Mouse (Mus musculus) forebrain, postnatal 0 days (tissue): Measurements from ENCODE around the gene H6pd. TPM values are rescaled to one million over a fixed set of nuclear protein-coding genes. Genes with fewer than 3 reads are reported as not detected.

Source experiments
- ATAC-seq: fragments of 200-750 bp; cut with Nextera tagmentation; 2 replicates; pipeline ENCODE4 v1.8.0; 2017; ENCODE audit warnings: mild to moderate bottlenecking, moderate library complexity
- DNase-seq: peaks from one replicate; pipeline ENCODE4 v3.0.0-alpha.2; 2015
- H3K27ac ChIP-seq: fragments of 300-500 bp; sonication (generic); 2 replicates; pipeline ENCODE4 v1.5.1; 2014; ENCODE audit warnings: low read depth, mild to moderate bottlenecking, antibody characterized with exemption, low read length, moderate library complexity, mixed read lengths
- H3K27me3 ChIP-seq: fragments of 300-500 bp; sonication (generic); 2 replicates; pipeline ENCODE4 v1.6.1; 2014; ENCODE audit warnings: mild to moderate bottlenecking, low read length, mixed read lengths; ENCODE audit not compliant: insufficient read depth
- H3K36me3 ChIP-seq: fragments of 300-500 bp; sonication (generic); 2 replicates; pipeline ENCODE4 v1.6.1; 2014; ENCODE audit warnings: mild to moderate bottlenecking, moderate library complexity; ENCODE audit not compliant: insufficient read depth
- H3K4me1 ChIP-seq: fragments of 300-500 bp; sonication (generic); 2 replicates; pipeline ENCODE4 v1.6.1; 2014; ENCODE audit warnings: antibody characterized with exemption; ENCODE audit not compliant: insufficient read depth
- H3K4me2 ChIP-seq: fragments of 300-500 bp; sonication (generic); 2 replicates; pipeline ENCODE4 v1.6.1; 2014; ENCODE audit warnings: low read depth, mild to moderate bottlenecking, moderate library complexity
- H3K4me3 ChIP-seq: fragments of 300-500 bp; sonication (generic); 2 replicates; pipeline ENCODE4 v1.5.1; 2014; ENCODE audit warnings: low read depth, low read length, mixed read lengths
- H3K9ac ChIP-seq: fragments of 300-500 bp; sonication (generic); 2 replicates; pipeline ENCODE4 v1.6.1; 2014; ENCODE audit warnings: mild to moderate bottlenecking
- H3K9me3 ChIP-seq: fragments of 300-500 bp; sonication (generic); 2 replicates; pipeline ENCODE4 v1.6.1; 2016; ENCODE audit warnings: low read length
- CTCF ChIP-seq: sonication (generic); IDR thresholded peaks from 2 replicates; pipeline ENCODE4 v1.5.1; 2016; ENCODE audit warnings: antibody characterized with exemption, control low read depth, low read depth
- WGBS: fragments of 180-500 bp; shearing (Covaris S2); extraction: QIAGEN DNeasy Blood & Tissue Kit; methylation state at CpG from one replicate; pipeline ENCODE4 v1.1.7; 2014; 5-methylcytosine and 5-hydroxymethylcytosine counted together
- polyA plus RNA-seq: library from polyadenylated mRNA; unstranded; fragments of >200 nt; fragmentation: Nextera tagmentation; extraction: Ambion mirVana; gene quantifications from 2 replicates; pipeline ENCODE4 v1.2.1, GENCODE M21; 2015
- total RNA-seq: library from RNA; depleted of rRNA; stranded (reverse); fragments of >200 nt; gene quantifications from 2 replicates; pipeline ENCODE4 v1.2.3, GENCODE M21; 2014

H6pd gene
- total and polyA plus RNA-seq, 2 experiments from 2014 or later: 3.1 to 8.4 TPM

- Histone ChIP-seq H3K4me2 (no peak overlapping the region), H3K27ac (peak overlapping the region; percentile 35; the same call in 1 of the 2 replicates), H3K36me3 (no peaks in the 10 kb centered on the region), H3K9me3 (no peaks in the 10 kb centered on the region), H3K27me3 (no peaks in the 10 kb centered on the region), H3K9ac (no peak overlapping the region), H3K4me3 (no peak overlapping the region), H3K4me1 (peaks cover 20% of the 10 kb centered on the region)
- WGBS: 14% methylated on average over 8 of the region's 8 CpGs
- DNase-seq: peak; percentile 69
- ATAC-seq: peak; percentile 76
- TF ChIP-seq CTCF: no peak
Measured at GRCm38 (mm10) chr4:149990212-149990953, 18.4 kb downstream of the H6pd start.

- DNase-seq: peak; percentile 85
- peak; percentile 93 for ATAC-seq
- TF ChIP-seq CTCF: no peak
- no peaks in the 10 kb centered on the region for H3K36me3 ChIP-seq
- peaks cover 20% of the 10 kb centered on the region for H3K4me1 ChIP-seq
- 0 out of 2 replicates have a peak overlapping the region, but pooled peaks have one; percentile 1 for H3K27ac ChIP-seq
- no peaks in the 10 kb centered on the region for H3K27me3 ChIP-seq
- peak overlapping the region; percentile 51 for H3K4me2 ChIP-seq
- WGBS: 10% methylated on average over 21 of the region's 21 CpGs
- H3K4me3 ChIP-seq: peak overlapping the region; percentile 24
- no peaks in the 10 kb centered on the region for H3K9me3 ChIP-seq
- H3K9ac ChIP-seq: peak overlapping the region; percentile 40; the same call in 1 of the 2 replicates
Measured at GRCm38 (mm10) chr4:149988931-149989556, 19.8 kb downstream of the H6pd start.

GRCm38 (mm10) chr4:149988301-149988700, 20.5 kb downstream of the H6pd start:
- 75% methylated on average over 6 of the region's 6 CpGs for WGBS
- H3K9ac ChIP-seq: peak overlapping the region; percentile 40; the same call in 1 of the 2 replicates
- no peaks in the 10 kb centered on the region for H3K36me3 ChIP-seq
- H3K4me1 ChIP-seq: peaks cover 20% of the 10 kb centered on the region
- no peak overlapping the region for H3K4me3 ChIP-seq
- TF ChIP-seq CTCF: no peak
- 0 out of 2 replicates have a peak overlapping the region, but pooled peaks have one; percentile 1 for H3K27ac ChIP-seq
- peak overlapping the region; percentile 51 for H3K4me2 ChIP-seq
- no peaks in the 10 kb centered on the region for H3K27me3 ChIP-seq
- DNase-seq: no peak
- no peaks in the 10 kb centered on the region for H3K9me3 ChIP-seq
- no peak for ATAC-seq

GRCm38 (mm10) chr4:149986671-149987417, 22.0 kb downstream of the H6pd start:
- H3K4me2 ChIP-seq: no peak overlapping the region
- H3K9ac ChIP-seq: no peak overlapping the region
- no peaks in the 10 kb centered on the region for H3K27me3 ChIP-seq
- 86% methylated on average over 10 of the region's 10 CpGs for WGBS
- no peak overlapping the region for H3K27ac ChIP-seq
- no peaks in the 10 kb centered on the region for H3K9me3 ChIP-seq
- no peak for TF ChIP-seq CTCF
- no peak overlapping the region for H3K4me3 ChIP-seq
- H3K36me3 ChIP-seq: 0 out of 2 replicates have a peak, but pooled peaks cover 1% of the 10 kb centered on the region
- DNase-seq (no peak), ATAC-seq (no peak)
- peaks cover 20% of the 10 kb centered on the region for H3K4me1 ChIP-seq

- Histone ChIP-seq H3K9ac (no peak overlapping the region), H3K4me2 (no peak overlapping the region), H3K27ac (no peak overlapping the region), H3K27me3 (no peaks in the 10 kb centered on the region), H3K4me3 (no peak overlapping the region), H3K9me3 (no peaks in the 10 kb centered on the region), H3K4me1 (peaks cover 4% of the 10 kb centered on the region), H3K36me3 (0 out of 2 replicates have a peak, but pooled peaks cover 3% of the 10 kb centered on the region)
- ATAC-seq: no peak
- DNase-seq: no peak
- 91% methylated on average over 23 of the region's 23 CpGs for WGBS
- no peak for TF ChIP-seq CTCF
Measured at GRCm38 (mm10) chr4:149983921-149984645, 24.7 kb downstream of the H6pd start.

- Histone ChIP-seq H3K27ac (no peak overlapping the region), H3K9me3 (no peaks in the 10 kb centered on the region), H3K4me2 (no peak overlapping the region), H3K27me3 (no peaks in the 10 kb centered on the region), H3K9ac (no peak overlapping the region), H3K36me3 (0 out of 2 replicates have a peak, but pooled peaks cover 3% of the 10 kb centered on the region), H3K4me3 (no peak overlapping the region), H3K4me1 (0 out of 2 replicates have a peak, but pooled peaks cover 6% of the 10 kb centered on the region)
- DNase-seq: no peak
- no peak for TF ChIP-seq CTCF
- 81% methylated on average over 15 of the region's 15 CpGs for WGBS
- no peak for ATAC-seq
Measured at GRCm38 (mm10) chr4:149982154-149982553, 26.7 kb downstream of the H6pd start.
